Mouse (Mus musculus) activated CD4-positive, CD25-positive, alpha-beta regulatory T cell, adult 4 months (primary cell): ENCODE measurements around the gene Ubxn6. TPM values are rescaled to one million over a fixed set of nuclear protein-coding genes. Genes with fewer than 3 reads are reported as not detected.
A peak's percentile ranks its signal among the peaks of the same experiment; 100 is the strongest.

Experiments
- ATAC-seq: one replicate; pipeline ENCODE4 v1.8.0; 2017
- polyA plus RNA-seq, 2 experiments: library from polyadenylated mRNA; unstranded; fragments of 100-300 nt; shearing (Covaris generic); gene quantifications; one replicate each; pipeline ENCODE4 v1.2.1; 2017

The Ubxn6 gene
- polyA plus RNA-seq, 2 experiments from 2014 or later, result 33.8 to 42.1 TPM

DNA sequence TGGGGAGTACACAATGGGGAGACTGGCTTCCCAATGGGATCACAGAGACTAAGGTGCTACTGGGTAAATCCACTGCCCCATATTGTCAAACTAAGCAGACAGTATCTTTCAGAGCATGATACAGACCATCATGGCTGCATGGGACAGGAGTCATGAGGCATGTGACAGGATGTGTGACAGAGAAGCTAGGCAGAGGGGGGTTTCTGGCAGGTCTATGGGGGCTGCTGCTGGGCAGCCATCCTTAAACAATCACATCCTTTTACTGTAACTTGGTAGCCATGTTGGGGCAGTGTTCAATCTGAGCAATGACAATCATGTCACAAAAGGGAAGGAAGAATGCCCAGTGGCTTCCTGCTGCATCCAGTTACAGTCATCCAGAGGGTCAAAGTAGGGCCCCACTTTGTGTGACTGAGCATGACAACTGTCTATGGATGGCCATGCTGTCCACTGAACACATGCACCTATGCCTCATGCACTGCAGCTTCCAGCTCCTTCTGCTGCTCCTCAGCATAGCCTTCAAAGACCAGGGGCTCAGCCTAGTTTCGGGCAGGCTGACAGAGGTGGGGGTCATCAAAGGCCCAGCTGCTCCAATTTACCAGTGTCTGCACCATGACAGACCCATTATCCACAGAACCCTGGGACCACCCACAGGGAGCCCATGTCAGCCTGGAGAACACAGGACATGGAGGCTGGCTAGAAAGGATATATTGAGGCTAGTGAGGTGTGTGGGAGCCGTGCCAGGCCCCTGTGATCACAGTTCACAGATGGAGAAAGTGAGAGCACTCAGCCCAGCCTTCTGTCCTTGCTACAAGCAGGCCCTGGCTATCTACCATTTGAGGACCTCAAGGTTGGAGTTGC is 52.5 kb downstream of the Ubxn6 start:
- ATAC-seq, result peak; percentile 32

DNA sequence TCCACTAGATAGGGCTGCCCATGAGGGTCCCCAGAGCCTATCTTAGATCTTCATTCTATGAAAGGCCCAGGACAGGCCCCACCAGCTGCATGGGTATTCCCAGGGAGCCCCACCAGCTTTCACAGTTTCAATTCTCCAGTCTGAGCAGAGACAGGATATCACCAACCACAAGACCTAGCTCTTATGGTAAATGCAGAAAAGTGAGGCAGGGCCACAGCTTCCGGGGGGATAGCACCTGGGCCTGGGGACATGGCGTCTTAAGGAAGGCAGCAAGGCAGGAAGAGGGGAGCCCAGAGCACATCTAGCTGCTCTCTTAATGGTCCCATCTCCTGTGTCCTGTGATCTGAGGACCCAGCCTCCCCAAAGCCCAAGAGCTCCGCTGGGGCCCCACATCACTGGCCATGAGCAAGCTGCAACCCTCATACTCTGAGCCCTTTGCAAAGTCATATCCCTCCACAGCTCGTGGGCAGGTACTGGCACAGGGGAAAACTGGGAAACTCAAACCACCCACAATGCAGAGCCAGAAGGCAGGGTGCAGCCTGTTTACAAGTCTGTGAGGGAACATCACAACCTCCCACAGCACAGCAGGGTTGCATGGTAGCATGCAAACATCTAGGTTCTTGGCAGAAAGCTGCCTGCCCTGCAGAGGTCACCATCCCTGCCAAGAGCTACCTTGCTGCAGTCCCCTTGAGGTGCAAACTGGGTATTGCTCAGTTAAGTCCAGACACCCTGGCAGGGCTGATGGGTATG is 53.5 kb downstream of the Ubxn6 start:
- ATAC-seq, result peak; percentile 80

DNA sequence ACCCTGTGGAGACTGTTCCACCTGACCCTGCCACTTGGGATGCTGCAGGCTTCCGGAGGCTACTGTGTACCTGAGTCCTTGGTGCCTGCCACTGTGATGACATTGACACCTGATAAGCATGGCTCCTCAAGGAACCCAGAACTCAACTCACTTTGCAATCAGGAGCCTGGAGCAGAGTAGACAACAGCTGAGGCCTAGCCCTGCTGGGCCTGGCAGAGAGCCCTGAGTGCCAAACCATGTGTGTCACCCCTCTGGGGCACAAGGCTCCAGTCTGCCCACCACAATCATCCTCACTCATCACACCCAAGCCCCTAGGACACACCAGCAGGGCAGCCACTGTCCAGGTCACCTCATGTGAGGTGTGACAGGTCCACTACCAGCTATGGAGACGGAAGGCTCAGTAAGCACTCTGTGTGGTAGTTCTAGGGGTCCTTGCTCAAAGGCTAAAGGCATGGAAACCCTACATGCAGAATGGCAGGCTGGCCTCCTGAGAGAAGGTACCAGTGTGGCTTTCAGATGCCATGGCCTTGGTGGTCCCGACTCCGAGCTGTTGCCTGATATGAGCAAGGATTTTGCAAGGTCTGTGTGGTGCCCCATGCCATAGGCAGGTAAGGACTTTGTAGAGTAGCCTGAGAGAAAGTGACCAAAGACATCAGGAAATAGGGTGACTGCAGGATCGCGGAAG is 54.3 kb downstream of the Ubxn6 start:
- no peak for ATAC-seq

DNA sequence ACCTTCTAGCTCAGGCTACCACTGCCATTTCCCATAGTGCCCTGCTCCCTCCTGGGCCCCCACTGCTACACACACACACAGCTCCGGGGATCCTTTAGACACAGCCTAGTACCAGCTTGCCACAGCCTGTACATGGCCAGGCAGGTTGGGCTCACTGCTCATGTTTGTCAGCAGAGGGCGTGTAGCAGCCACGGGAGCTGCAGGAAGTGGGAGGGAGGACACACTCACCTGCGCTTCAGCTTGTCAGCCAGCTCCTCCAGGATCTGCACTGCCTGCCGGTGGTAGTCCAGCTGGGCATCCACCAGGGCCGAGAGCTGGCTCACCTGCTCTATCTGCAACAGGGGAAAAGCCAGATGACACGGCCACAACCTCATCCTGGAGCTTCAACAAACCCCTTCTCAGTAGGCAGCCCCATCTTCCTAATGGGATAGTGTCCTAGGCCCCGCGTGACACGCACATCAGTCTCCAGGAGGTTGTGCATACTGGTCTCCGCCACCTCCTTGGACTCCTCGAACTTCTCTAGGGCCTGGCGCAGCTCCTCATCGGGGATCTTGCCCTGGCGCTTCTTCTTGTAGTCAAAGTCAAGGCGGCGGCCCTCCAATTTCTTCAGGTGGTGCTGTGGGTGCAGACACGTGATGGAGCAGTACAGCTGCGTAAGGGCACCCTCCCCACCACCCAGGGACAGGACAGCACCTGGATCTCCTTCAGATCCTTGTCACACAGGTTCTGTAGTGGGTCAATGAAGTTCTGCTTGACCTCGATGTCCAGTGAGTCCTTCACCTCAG is 56.3 kb downstream of the Ubxn6 start:
- peak; percentile 41 for ATAC-seq

DNA sequence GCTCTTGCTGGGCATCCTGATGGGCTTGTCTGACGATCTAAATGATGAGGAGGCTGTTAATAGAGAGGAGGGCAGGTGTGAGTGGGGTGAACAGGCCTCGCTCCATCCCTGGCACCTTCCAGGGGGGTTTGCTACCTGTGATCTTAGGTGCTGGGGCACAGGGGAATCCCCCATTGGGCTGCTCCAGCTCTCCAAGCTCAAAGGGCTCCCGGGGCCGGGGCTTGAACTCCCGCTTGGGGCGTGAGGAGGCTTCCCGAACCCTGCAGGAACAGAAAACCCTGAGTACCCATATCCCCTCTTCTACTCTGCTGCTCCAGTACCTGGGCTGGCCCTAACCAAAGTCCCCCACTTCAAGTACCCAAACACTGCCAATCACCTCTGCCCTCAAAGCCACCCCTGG is 57.0 kb downstream of the Ubxn6 start:
- no peak for ATAC-seq

Other genes with a start within 250 kb of the Ubxn6 start
- 10 to 100 TPM; 17.3 to 17.8 TPM for gene Zfp119a, start 196.1 kb downstream of the Ubxn6 start, polyA plus RNA-seq
- 10 to 100 TPM; 28.5 to 36.9 TPM for gene Zfp959, start 182.9 kb downstream of the Ubxn6 start, polyA plus RNA-seq
- gene Zfp119b, start 125.5 kb downstream of the Ubxn6 start, polyA plus RNA-seq, result 10 to 100 TPM; 17.2 to 17.4 TPM
- 10 to 100 TPM; 52.7 to 95.2 TPM for gene Ebi3, start 122.4 kb downstream of the Ubxn6 start, polyA plus RNA-seq
- 10 to 100 TPM; 26.9 to 30.2 TPM for gene Yju2, start 115.9 kb downstream of the Ubxn6 start, polyA plus RNA-seq
- not detected for gene Shd, start 104.6 kb downstream of the Ubxn6 start, polyA plus RNA-seq
- not detected for gene Fsd1, start 88.5 kb downstream of the Ubxn6 start, polyA plus RNA-seq
- under 1 TPM in 1 of 2 experiments, not detected in 1; 0.54 TPM for gene Stap2, start 69.4 kb downstream of the Ubxn6 start, polyA plus RNA-seq
- 10 to 100 TPM; 22.9 to 23.8 TPM for gene Mpnd, start 69.3 kb downstream of the Ubxn6 start, polyA plus RNA-seq
- gene Sh3gl1, start 38.4 kb downstream of the Ubxn6 start, polyA plus RNA-seq, result 100 to 1,000 TPM in 1 of 2 experiments, 10 to 100 TPM in 1; 84.9 to 114 TPM
- gene Chaf1a, start 34.6 kb downstream of the Ubxn6 start, polyA plus RNA-seq, result 1 to 10 TPM; 1.0 to 1.6 TPM
- gene Hdgfl2, start 4.6 kb upstream of the Ubxn6 start, polyA plus RNA-seq, result 10 to 100 TPM; 35.7 to 44.6 TPM
- gene Plin4, start 34.8 kb upstream of the Ubxn6 start, polyA plus RNA-seq, result under 1 TPM in 1 of 2 experiments, not detected in 1; 0.15 TPM
- gene Plin5, start 42.6 kb upstream of the Ubxn6 start, polyA plus RNA-seq, result not detected
- gene Lrg1, start 47.0 kb upstream of the Ubxn6 start, polyA plus RNA-seq, result under 1 TPM in 1 of 2 experiments, not detected in 1; 0.34 TPM
- gene Sema6b, start 65.3 kb upstream of the Ubxn6 start, polyA plus RNA-seq, result not detected
- 10 to 100 TPM; 34.9 to 38.7 TPM for gene Tnfaip8l1, start 87.4 kb upstream of the Ubxn6 start, polyA plus RNA-seq
- 10 to 100 TPM; 57.3 to 59.9 TPM for gene Mydgf, start 108.9 kb upstream of the Ubxn6 start, polyA plus RNA-seq
- gene Dpp9, start 143.9 kb upstream of the Ubxn6 start, polyA plus RNA-seq, result 10 to 100 TPM; 11.5 to 16.9 TPM
- 1 to 10 TPM; 4.5 to 5.8 TPM for gene Fem1a, start 181.8 kb upstream of the Ubxn6 start, polyA plus RNA-seq
- 10 to 100 TPM in 1 of 2 experiments, 1 to 10 TPM in 1; 6.4 to 11.3 TPM for gene Ticam1, start 201.8 kb upstream of the Ubxn6 start, polyA plus RNA-seq
- 10 to 100 TPM; 22.5 to 40.9 TPM for gene Plin3, start 217.8 kb upstream of the Ubxn6 start, polyA plus RNA-seq
- gene Arrdc5, start 225.3 kb upstream of the Ubxn6 start, polyA plus RNA-seq, result not detected
- 10 to 100 TPM; 19.4 to 33.7 TPM for gene Uhrf1, start 228.3 kb upstream of the Ubxn6 start, polyA plus RNA-seq